Mouse (Mus musculus) CD4-positive, CD25-positive, alpha-beta regulatory T cell (primary cell): Measurements from ENCODE around the gene Pan3. TPM values are rescaled to one million over a fixed set of nuclear protein-coding genes. Genes with fewer than 3 reads are reported as not detected.

Source experiments
- polyA plus RNA-seq: library from polyadenylated mRNA; unstranded; fragments of 100-300 nt; shearing (Covaris generic); gene quantifications from one replicate; pipeline ENCODE4 v1.2.1, GENCODE M21; 2017

Gene Pan3
- 47.8 TPM for polyA plus RNA-seq

DNA sequence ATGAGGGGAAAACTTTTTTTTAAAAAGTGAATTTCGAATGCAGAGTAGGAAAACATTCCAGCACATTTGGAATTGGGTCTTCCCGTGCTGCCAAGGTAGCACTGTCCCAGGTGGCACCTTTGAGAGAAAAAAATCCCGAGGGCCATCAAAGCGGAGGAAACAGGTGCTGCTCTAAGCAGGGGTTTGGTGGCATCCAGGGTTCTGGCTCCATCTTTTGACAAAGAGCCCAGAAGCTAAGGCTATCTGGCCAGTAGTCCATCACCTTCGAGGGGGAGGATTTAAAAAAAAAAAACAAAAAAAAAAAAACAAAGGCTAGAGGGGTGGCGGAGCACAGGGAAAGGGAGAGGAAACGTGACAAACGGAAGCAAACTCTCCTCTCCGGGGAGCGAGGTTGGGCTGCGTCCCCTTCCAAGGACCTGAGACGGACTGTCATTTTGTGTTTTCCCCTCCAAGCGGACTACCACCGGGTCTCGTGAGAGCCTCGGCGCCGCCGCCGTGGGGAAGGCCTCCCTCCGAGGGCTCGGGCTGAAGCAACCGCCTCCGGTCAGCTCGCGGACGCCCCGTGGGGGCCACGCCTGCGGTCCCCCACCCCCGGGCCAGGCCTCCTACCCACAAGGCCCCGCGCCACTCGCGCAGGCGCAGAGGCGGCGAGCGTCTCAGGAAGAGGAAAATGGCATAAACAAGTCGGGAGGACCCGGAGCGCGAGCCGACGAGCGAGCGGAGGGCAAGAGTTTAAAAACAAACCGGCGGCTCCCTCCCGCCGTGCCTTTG is at the start of gene Pan3:
Gene Pan3 (plus strand): TSS at position 627 of the 771 bp plus-strand sequence.

DNA sequence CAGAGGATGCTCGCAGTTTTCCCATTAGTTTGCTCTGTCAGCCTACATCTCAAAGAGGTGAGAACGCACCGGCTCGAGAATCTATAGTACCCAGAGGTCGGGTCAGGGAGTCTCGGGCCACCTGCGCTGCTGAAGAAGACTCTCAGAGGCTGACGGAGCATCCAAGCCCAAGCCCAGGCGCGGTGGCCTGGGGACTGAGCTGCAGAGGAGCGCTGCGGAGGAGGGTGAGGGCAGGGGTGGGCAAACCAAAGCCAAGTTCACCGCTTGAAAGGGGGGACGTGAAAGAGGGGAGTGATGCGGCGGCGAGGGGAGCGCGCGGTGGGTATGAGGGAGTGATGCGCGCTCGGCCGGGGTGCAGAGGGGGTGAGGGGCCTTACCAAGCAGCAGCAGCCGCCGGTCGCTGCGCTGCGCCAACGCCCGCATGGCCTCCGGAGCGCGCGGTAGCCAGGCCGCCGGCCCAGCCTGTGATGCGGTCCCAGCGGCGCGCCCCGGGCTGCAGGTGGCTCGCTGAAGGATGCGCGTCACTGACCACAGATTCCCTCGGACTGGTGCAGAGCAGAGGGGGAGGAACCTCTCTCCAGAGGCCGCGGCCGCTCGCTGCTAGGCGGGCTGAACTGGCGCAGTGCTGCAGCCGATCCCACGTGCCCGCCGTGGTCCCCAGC is 30.0 kb upstream of the Pan3 start, which contains the start of gene Flt3:
Gene Flt3 (minus strand): TSS at position 647 of the 662 bp plus-strand sequence.

Other genes with a start within 250 kb of the Pan3 start
- gene Gsx1, start 241.5 kb upstream of the Pan3 start, polyA plus RNA-seq = not detected
- gene Pdx1, start 160.2 kb upstream of the Pan3 start, polyA plus RNA-seq = not detected
- gene Cdx2, start 122.9 kb upstream of the Pan3 start, polyA plus RNA-seq = not detected
- not detected for gene Urad, start 107.7 kb upstream of the Pan3 start, polyA plus RNA-seq
- 0.11 TPM for gene Flt3, start 29.7 kb upstream of the Pan3 start, polyA plus RNA-seq